Mouse (Mus musculus) liver, embryonic 14.5 days (tissue): ENCODE measurements around the gene Avpi1. TPM values are rescaled to one million over a fixed set of nuclear protein-coding genes. Genes with fewer than 3 reads are reported as not detected.
"Not testable (repeated sequence)": the region's sequence is repeated elsewhere in the genome, so short reads cannot be mapped to it uniquely, and the experiment has no call there.

Experiments
- ATAC-seq: fragments of 200-750 bp; cut with Nextera tagmentation; 2 replicates; pipeline ENCODE4 v1.8.0; 2017; ENCODE audit warnings: moderate number of reproducible peaks, mild to moderate bottlenecking, moderate library complexity; ENCODE audit not compliant: insufficient read depth
- DNase-seq, 3 experiments: peaks; one replicate each; pipeline ENCODE4 v3.0.0-alpha.2; 2012 to 2013; ENCODE audit warnings: low read depth in 3 of 3, low spot score in 3 of 3
- H3K27ac ChIP-seq: fragments of 300-500 bp; sonication (generic); 2 replicates; pipeline ENCODE4 v1.5.1; 2014; ENCODE audit warnings: moderate library complexity, mild to moderate bottlenecking, control low read depth, inconsistent platforms
- H3K27me3 ChIP-seq: fragments of 300-500 bp; sonication (generic); 2 replicates; pipeline ENCODE4 v1.6.1; 2014; ENCODE audit warnings: mild to moderate bottlenecking, low read length, moderate library complexity; ENCODE audit not compliant: control insufficient read depth, insufficient read depth
- H3K36me3 ChIP-seq: fragments of 300-500 bp; sonication (generic); replicated peaks from 2 replicates; pipeline ENCODE4 v1.6.1; 2014; ENCODE audit warnings: low read depth; ENCODE audit not compliant: control insufficient read depth, insufficient read depth
- H3K4me1 ChIP-seq, 2 experiments: fragments of 200-500 bp in 1 of 2; fragments of 300-500 bp in 1 of 2; sonication (generic) in 1 of 2; replicated peaks; 2 replicates each; pipeline ENCODE4 v1.6.1; 2012 to 2014; ENCODE audit warnings: antibody characterized with exemption in 1 of 2, inconsistent platforms in 1 of 2, low read length in 1 of 2; ENCODE audit not compliant: control insufficient read depth in 2 of 2, insufficient read depth in 2 of 2
- H3K4me2 ChIP-seq: fragments of 300-500 bp; sonication (generic); 2 replicates; pipeline ENCODE4 v1.6.1; 2014; ENCODE audit warnings: low read depth, mild to moderate bottlenecking, control low read depth, moderate library complexity
- H3K4me3 ChIP-seq, 2 experiments: fragments of 200-500 bp in 1 of 2; fragments of 300-500 bp in 1 of 2; sonication (generic) in 1 of 2; 2 replicates each; pipeline ENCODE4 v1.5.1; 2012 to 2014; ENCODE audit warnings: low read depth in 2 of 2, low read length in 2 of 2, mild to moderate bottlenecking in 2 of 2, control low read depth in 1 of 2, inconsistent platforms in 1 of 2, moderate library complexity in 1 of 2; ENCODE audit not compliant: insufficient read depth in 1 of 2
- H3K9ac ChIP-seq: fragments of 300-500 bp; sonication (generic); replicated peaks from 2 replicates; pipeline ENCODE4 v1.6.1; 2014; ENCODE audit warnings: mild to moderate bottlenecking, control low read depth, moderate library complexity
- H3K9me3 ChIP-seq: fragments of 300-500 bp; sonication (generic); 2 replicates; pipeline ENCODE4 v1.6.1; 2016; ENCODE audit warnings: low read length, mixed read lengths; ENCODE audit not compliant: control insufficient read depth
- CTCF ChIP-seq: IDR thresholded peaks from 2 replicates; pipeline ENCODE4 v1.5.1; 2016; ENCODE audit warnings: antibody characterized with exemption, low read depth, control low read depth
- EP300 ChIP-seq: IDR thresholded peaks from 2 replicates; pipeline ENCODE4 v1.6.1; 2016; ENCODE audit warnings: antibody characterized with exemption, low read depth
- WGBS: fragments of 180-500 bp; shearing (Covaris S2); extraction: QIAGEN DNeasy Blood & Tissue Kit; methylation state at CpG from one replicate; pipeline ENCODE4 v1.1.7; 2014; ENCODE audit not compliant: insufficient replicate concordance; 5-methylcytosine and 5-hydroxymethylcytosine counted together
- polyA plus RNA-seq, 2 experiments: library from polyadenylated mRNA; depleted of rRNA in 1 of 2; stranded (reverse) in 1 of 2; unstranded in 1 of 2; fragments of >200 nt; fragmentation: Nextera tagmentation in 1 of 2; extraction: Ambion mirVana in 1 of 2; gene quantifications; 2 replicates each; pipeline versions ENCODE4 v1.2.1 to v1.2.3; 2012 to 2014

The Avpi1 gene
- polyA plus RNA-seq, 2 experiments, result 7.2 to 20.4 TPM

DNA sequence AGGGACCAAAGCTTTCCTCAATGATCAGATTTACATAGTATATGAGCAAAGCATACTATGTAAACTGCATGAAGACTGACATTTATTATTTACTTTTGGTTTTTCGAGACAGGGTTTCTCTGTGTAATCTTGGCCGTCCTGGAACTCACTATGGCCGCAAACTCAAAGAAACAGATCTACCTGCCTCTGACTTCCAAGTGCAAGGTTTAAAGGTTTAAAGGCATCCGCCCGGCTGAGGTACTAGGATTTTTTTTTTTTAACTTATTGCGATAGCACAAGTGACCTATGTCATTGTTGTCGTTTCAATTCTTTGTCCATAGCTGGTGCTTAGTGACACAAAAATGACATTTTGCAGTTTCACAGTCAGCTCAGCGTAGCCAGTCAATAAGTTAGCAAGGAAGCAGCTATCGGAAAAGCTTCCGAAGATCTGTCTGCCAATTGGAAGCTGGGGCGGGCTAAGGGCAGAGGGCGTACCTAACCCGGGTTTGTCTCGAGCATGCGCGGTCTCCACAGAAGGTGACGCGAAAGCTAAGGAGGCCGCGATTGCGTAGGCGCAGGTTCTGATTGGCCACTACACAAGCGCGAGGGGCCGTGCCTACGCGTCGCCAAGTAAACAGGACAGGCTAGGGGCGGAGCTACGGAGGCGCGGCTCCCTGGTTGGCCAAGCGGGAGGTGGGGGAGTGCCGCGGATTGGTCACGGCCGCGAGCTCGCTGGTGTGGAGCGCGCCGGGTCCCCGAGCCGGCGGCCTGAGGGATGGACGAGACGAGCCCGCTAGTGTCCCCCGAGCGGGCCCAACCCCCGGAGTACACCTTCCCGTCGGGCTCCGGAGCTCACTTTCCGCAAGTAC, 38.9 kb downstream of the Avpi1 start, which contains the start of gene Pi4k2a:
Gene Pi4k2a, plus strand, starts transcription at position 723 of the 848 bp plus-strand sequence.
- Histone ChIP-seq H3K27ac (peak within 1 kb of the TSS; percentile 94), H3K36me3 (no peaks in the 10 kb centered on the region; the same call in 1 of the 2 replicates), H3K9me3 (no peaks in the 10 kb centered on the region), H3K4me3 (peak within 1 kb of the TSS; percentile 85 to 97), H3K9ac (peak within 1 kb of the TSS; percentile 89), H3K4me1 (peaks cover 19 to 21% of the 10 kb centered on the region in 2 experiments), H3K27me3 (no peaks in the 10 kb centered on the region), H3K4me2 (peak within 1 kb of the TSS; percentile 91)
- ATAC-seq, result peak; percentile 98
- TF ChIP-seq CTCF (no peak), EP300 (no peak)
- peak; percentile 100 for DNase-seq
- under 1% methylated on average over 55 of the region's 55 CpGs for WGBS

GRCm38 (mm10) chr19:42089103-42089747, 39.6 kb downstream of the Avpi1 start:
- ATAC-seq, result no peak
- DNase-seq, result peak in 1 of 3 experiments; percentile 35
- WGBS, result 13% methylated on average over 14 of the region's 14 CpGs
- TF ChIP-seq EP300 (no peak), CTCF (peak; percentile 37)
- Histone ChIP-seq H3K27me3 (no peaks in the 10 kb centered on the region), H3K9me3 (no peaks in the 10 kb centered on the region), H3K4me2 (peak overlapping the region; percentile 86), H3K4me3 (peak overlapping the region; percentile 22 to 97; a peak in 3 of 4 replicates), H3K4me1 (peaks cover 19 to 21% of the 10 kb centered on the region in 2 experiments), H3K27ac (peak overlapping the region; percentile 94), H3K36me3 (no peaks in the 10 kb centered on the region), H3K9ac (peak overlapping the region; percentile 64)

DNA sequence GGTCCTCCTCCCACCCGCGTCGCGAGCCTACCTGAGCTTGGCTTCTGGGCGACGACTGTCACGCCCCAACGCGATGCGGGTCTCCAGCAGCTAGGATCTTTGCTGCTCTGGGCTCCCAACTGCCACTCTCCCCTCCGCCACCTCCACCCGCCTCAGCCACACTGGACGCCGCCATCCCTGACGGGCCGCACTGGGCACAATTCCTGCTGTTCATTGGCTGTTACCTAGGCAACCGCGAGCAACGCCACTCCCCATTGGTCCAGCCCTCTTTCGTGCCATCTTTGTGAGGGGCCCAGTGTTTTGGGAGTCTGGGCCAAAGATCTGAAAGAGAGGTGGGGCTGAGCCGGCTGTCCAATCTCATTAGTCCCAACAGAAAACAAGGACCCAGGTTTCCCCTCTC, 42.7 kb downstream of the Avpi1 start, which contains the start of gene Morn4:
Gene Morn4, minus strand, starts transcription at position 192 of the 400 bp plus-strand sequence.
- Histone ChIP-seq H3K4me3 (peak within 1 kb of the TSS; percentile 49 to 60), H3K9ac (peak within 1 kb of the TSS; percentile 48), H3K27ac (no peak within 1 kb of the TSS), H3K27me3 (no peaks in the 10 kb centered on the region), H3K4me2 (peak within 1 kb of the TSS; percentile 77), H3K9me3 (no peaks in the 10 kb centered on the region), H3K36me3 (no peaks in the 10 kb centered on the region), H3K4me1 (peaks cover 13 to 18% of the 10 kb centered on the region in 2 experiments)
- DNase-seq, result peak in 2 of 3 experiments; percentile 75 to 78
- 2% methylated on average over 21 of the region's 21 CpGs for WGBS
- no peak for ATAC-seq
- no peak for TF ChIP-seq CTCF
- no peak for TF ChIP-seq EP300

DNA sequence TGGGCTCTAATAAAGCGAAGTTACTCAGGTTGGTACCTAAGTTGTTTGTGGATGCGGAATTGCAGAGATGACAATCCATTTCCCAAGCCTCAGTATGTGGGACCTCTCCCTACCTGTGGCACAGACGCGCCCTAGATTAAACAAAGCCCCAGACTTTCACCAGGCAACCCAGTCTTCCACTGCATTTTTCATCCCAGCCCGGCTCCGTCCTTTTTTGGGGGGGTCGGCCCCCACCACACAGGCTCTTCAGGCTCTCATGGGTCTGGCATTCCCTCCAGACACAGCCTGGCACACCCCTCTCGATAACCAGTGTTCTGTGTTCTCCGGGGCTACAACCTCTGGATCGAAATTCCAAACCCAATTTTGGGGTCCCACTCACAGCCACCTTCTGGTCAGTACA, 43.2 kb downstream of the Avpi1 start:
- WGBS, result 9% methylated on average over 10 of the region's 10 CpGs
- peak overlapping the region; percentile 49 to 60 for H3K4me3 ChIP-seq
- H3K36me3 ChIP-seq, result no peaks in the 10 kb centered on the region
- TF ChIP-seq CTCF, result no peak
- TF ChIP-seq EP300, result no peak
- H3K27ac ChIP-seq, result no peak overlapping the region
- peaks cover 11 to 17% of the 10 kb centered on the region in 2 experiments for H3K4me1 ChIP-seq
- H3K9ac ChIP-seq, result peak overlapping the region; percentile 48
- no peaks in the 10 kb centered on the region for H3K9me3 ChIP-seq
- ATAC-seq (no peak), DNase-seq (no peak)
- no peaks in the 10 kb centered on the region for H3K27me3 ChIP-seq
- H3K4me2 ChIP-seq, result peak overlapping the region; percentile 77

- H3K9me3 ChIP-seq, ATAC-seq, H3K4me2 ChIP-seq, H3K9ac ChIP-seq, H3K36me3 ChIP-seq, H3K4me3 ChIP-seq, DNase-seq, H3K27me3 ChIP-seq, H3K27ac ChIP-seq: not testable (repeated sequence)
- peaks cover 12 to 14% of the 10 kb centered on the region in 2 experiments for H3K4me1 ChIP-seq
- 68% methylated on average over 5 of the region's 5 CpGs for WGBS
Measured at GRCm38 (mm10) chr19:42081613-42082012, 47.2 kb downstream of the Avpi1 start.
